In the genomic region with DNA sequence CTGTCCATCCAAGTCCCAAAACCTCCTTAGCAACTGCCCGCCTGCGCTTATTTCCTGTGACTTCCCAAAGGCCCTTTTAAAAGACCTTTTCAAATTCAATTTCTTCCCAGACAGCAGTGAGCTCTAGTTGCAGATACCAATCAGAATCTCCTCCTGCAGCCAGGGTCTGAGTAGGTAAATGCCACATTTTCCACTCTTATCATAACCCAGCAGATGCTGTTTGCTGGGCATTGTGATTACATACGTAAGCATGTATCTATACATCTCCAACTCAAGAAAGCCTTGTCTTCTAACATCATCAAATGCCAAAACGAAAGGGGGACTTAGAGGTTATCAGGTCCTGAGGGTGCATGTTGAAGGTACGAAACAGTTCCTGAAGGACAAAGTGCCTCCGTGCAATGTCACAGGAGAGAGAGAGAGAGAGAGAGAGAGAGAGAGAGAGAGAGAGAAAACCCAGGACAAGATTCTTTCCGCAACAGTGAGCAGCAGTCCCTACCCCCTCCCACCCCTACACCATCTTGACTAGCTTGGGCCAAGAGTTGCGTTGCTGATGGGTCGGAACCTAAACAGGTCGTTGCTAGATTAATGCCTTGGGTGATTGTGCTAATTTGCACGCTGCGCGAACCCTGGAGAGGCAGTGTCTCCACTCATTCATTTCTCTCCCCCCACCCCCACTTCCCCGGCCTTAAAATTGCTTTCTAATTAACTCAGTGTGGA, we compare ENCODE assay signal across 9 mouse cellular contexts. TPM values are rescaled to one million over a fixed set of nuclear protein-coding genes. Genes with fewer than 3 reads are reported as not detected.
A peak's percentile ranks its signal among the peaks of the same experiment; 100 is the strongest.
DNase-seq lines count a peak whose midpoint lies in the region; ATAC-seq and TF ChIP-seq lines count a peak whose summit lies in the region.
"Had no signal": no experiment of that assay in that cellular context is flagged by ENCODE, and none has a peak within 500 bp of the region (broad histone marks: within the 10 kb centered on the region; RNA-seq: fewer than 3 reads in every experiment).

No protein-coding gene starts in this region.

- H3K9me3 ChIP-seq in intestine, embryonic 16.5 days (ENCODE audit: control insufficient read depth, low read length) = no peaks in the 10 kb centered on the region
- H3K9me3 ChIP-seq in neural tube, embryonic 13.5 days = no peaks in the 10 kb centered on the region

- no peaks in the 10 kb centered on the region; the same call in 1 of the 2 replicates for H3K4me1 ChIP-seq in intestine, embryonic 16.5 days (ENCODE audit: control insufficient read depth, insufficient read depth, low read length)
- peaks cover 16% of the 10 kb centered on the region for H3K4me1 ChIP-seq in neural tube, embryonic 13.5 days (replicated peaks)

- 40% methylated on average over 14 of the region's 14 CpGs for WGBS in intestine, embryonic 16.5 days
- WGBS in neural tube, embryonic 13.5 days = 25% methylated on average over 14 of the region's 14 CpGs

- TF ChIP-seq CTCF in gastrocnemius, adult 2 months (IDR thresholded peaks at IDR 0.05) = no peak

- intact Hi-C loops in gastrocnemius, adult 2 months (cut with DNase I) = no loop called here
- intact Hi-C loops in gastrocnemius, postnatal 14 days (cut with DNase I; ENCODE audit: low total_unique reads) = loop anchor here (5.0 to 10.0 kb wide), 3 partner anchors 55 to 180 kb away; no protein-coding TSS in a partner anchor

- no peaks in the 10 kb centered on the region for H3K27me3 ChIP-seq in intestine, embryonic 16.5 days (replicated peaks; ENCODE audit: control insufficient read depth, insufficient read depth, low read length)
- H3K27me3 ChIP-seq in neural tube, embryonic 13.5 days = peaks cover 3% of the 10 kb centered on the region; the same call in 1 of the 2 replicates

- H3K4me3 ChIP-seq in gastrocnemius, adult 2 months = peak overlapping the region; percentile 64
- H3K4me3 ChIP-seq in intestine, embryonic 16.5 days (ENCODE audit: low read length) = peak overlapping the region; percentile 3; the same call in 1 of the 2 replicates
- peak overlapping the region; percentile 27 for H3K4me3 ChIP-seq in neural tube, embryonic 13.5 days
- H3K4me3 ChIP-seq: myocyte had no signal

- H3K36me3 ChIP-seq in intestine, embryonic 16.5 days (ENCODE audit: control insufficient read depth, insufficient read depth, low read length) = no peaks in the 10 kb centered on the region
- no peaks in the 10 kb centered on the region for H3K36me3 ChIP-seq in neural tube, embryonic 13.5 days

- no peak for DNase-seq in gastrocnemius, adult 2 months
- DNase-seq in gastrocnemius, postnatal 10 days = no peak
- peak; percentile 30 to 36 for DNase-seq in right cerebral cortex, postnatal 10 days (ENCODE audit: low spot score in 2 of 2)
- DNase-seq in right cerebral cortex, adult 18-20 months = no peak
- DNase-seq in embryo, embryonic 9.5 days (ENCODE audit: extremely low spot score) = no peak
- DNase-seq in gastrocnemius, postnatal 14 days = no peak

- ATAC-seq in intestine, embryonic 16.5 days = peak; percentile 52
- peak; percentile 75 for ATAC-seq in neural tube, embryonic 13.5 days (ENCODE audit: low read depth)

- no peak overlapping the region for H3K27ac ChIP-seq in gastrocnemius, adult 2 months
- H3K27ac ChIP-seq in intestine, embryonic 16.5 days (ENCODE audit: low read length) = no peak overlapping the region
- no peak overlapping the region for H3K27ac ChIP-seq in neural tube, embryonic 13.5 days (replicated peaks)

- no peak overlapping the region for H3K9ac ChIP-seq in intestine, embryonic 16.5 days (ENCODE audit: low read depth, low read length)
- peak overlapping the region; percentile 55; the same call in 1 of the 2 replicates for H3K9ac ChIP-seq in neural tube, embryonic 13.5 days

- peak overlapping the region; percentile 53 for H3K4me2 ChIP-seq in intestine, embryonic 16.5 days (ENCODE audit: low read depth, low read length)
- H3K4me2 ChIP-seq in neural tube, embryonic 13.5 days = peak overlapping the region; percentile 61

RNA-seq across cellular contexts. Expression of gene B230118H07Rik, which starts 3.0 kb away (rescaled TPM):
- 10 to 100 TPM; 79.3 to 89.4 TPM for total RNA-seq in gastrocnemius, adult 2 months (2021)
- total RNA-seq in gastrocnemius, postnatal 10 days (2021) = 10 to 100 TPM; 50.4 to 50.8 TPM
- 46.4 and 49.2 TPM in 2 replicates for polyA plus RNA-seq in intestine, embryonic 16.5 days (2015; fragmentation: Nextera tagmentation; extraction: Ambion mirVana)
- 60.5 and 66.7 TPM in 2 replicates for polyA plus RNA-seq in neural tube, embryonic 13.5 days (2015; fragmentation: Nextera tagmentation; extraction: Ambion mirVana)
- 10 to 100 TPM; 52.8 to 55.1 TPM for total RNA-seq in gastrocnemius, postnatal 14 days (2021)

RNA-seq across cellular contexts. Expression of gene Rag1, which starts 3.1 kb away (rescaled TPM):
- not detected for total RNA-seq in gastrocnemius, adult 2 months (2021)
- under 1 TPM; 0.16 to 0.61 TPM for total RNA-seq in gastrocnemius, postnatal 10 days (2021)
- 0.01 and 0.04 TPM in 2 replicates for polyA plus RNA-seq in intestine, embryonic 16.5 days (2015; fragmentation: Nextera tagmentation; extraction: Ambion mirVana)
- polyA plus RNA-seq in neural tube, embryonic 13.5 days (2015; fragmentation: Nextera tagmentation; extraction: Ambion mirVana) = 0.04 TPM in 2 replicates
- total RNA-seq in gastrocnemius, postnatal 14 days (2021) = under 1 TPM; 0.04 to 0.10 TPM
- polyA plus RNA-seq: myocyte had no signal

RNA-seq across cellular contexts. Expression of gene Traf6, which starts 25.9 kb away (rescaled TPM):
- 10 to 100 TPM in 1 of 2 experiments, 1 to 10 TPM in 1; 9.1 to 11.0 TPM for total RNA-seq in gastrocnemius, adult 2 months (2021)
- total RNA-seq in gastrocnemius, postnatal 10 days (2021) = 10 to 100 TPM; 11.5 to 12.1 TPM
- polyA plus RNA-seq in intestine, embryonic 16.5 days (2015; fragmentation: Nextera tagmentation; extraction: Ambion mirVana) = 7.1 and 7.3 TPM in 2 replicates
- 6.6 and 7.3 TPM in 2 replicates for polyA plus RNA-seq in neural tube, embryonic 13.5 days (2015; fragmentation: Nextera tagmentation; extraction: Ambion mirVana)
- 10 to 100 TPM in 1 of 2 experiments, 1 to 10 TPM in 1; 9.6 to 10.1 TPM for total RNA-seq in gastrocnemius, postnatal 14 days (2021)

RNA-seq across cellular contexts. Expression of gene Rag2, which starts 27.8 kb away (rescaled TPM):
- not detected for total RNA-seq in gastrocnemius, adult 2 months (2021)
- total RNA-seq in gastrocnemius, postnatal 10 days (2021) = under 1 TPM in 1 of 2 experiments, not detected in 1; 0.11 TPM
- polyA plus RNA-seq in intestine, embryonic 16.5 days (2015; fragmentation: Nextera tagmentation; extraction: Ambion mirVana) = 0.04 and 0.06 TPM in 2 replicates
- 0.07 TPM in 1 of 2 replicates, not detected in the other for polyA plus RNA-seq in neural tube, embryonic 13.5 days (2015; fragmentation: Nextera tagmentation; extraction: Ambion mirVana)
- not detected for total RNA-seq in gastrocnemius, postnatal 14 days (2021)
- polyA plus RNA-seq: myocyte had no signal

Comparison
In these comparisons a context has a peak if more than half of its experiments do, and no peak if none do; other contexts are left out.
1. DNase-seq: peak in right cerebral cortex, postnatal 10 days (2 of 2); none in gastrocnemius, adult 2 months (single experiment), gastrocnemius, postnatal 10 days (single experiment), right cerebral cortex, adult 18-20 months (single experiment), embryo, embryonic 9.5 days (single experiment) and gastrocnemius, postnatal 14 days (single experiment).
2. H3K4me3 ChIP-seq: peak in every context shown above with its lines; median percentile 64 in gastrocnemius, adult 2 months; 27 in neural tube, embryonic 13.5 days; 3 in intestine, embryonic 16.5 days.